Mouse (Mus musculus) ovary, postnatal 36 days (tissue): Measurements from ENCODE around the gene Ndufaf2.

Experiments
- DNase-seq: peaks from one replicate; pipeline ENCODE4 v3.0.0; 2022; ENCODE audit warnings: low spot score, mixed read lengths

The Ndufaf2 gene

DNA sequence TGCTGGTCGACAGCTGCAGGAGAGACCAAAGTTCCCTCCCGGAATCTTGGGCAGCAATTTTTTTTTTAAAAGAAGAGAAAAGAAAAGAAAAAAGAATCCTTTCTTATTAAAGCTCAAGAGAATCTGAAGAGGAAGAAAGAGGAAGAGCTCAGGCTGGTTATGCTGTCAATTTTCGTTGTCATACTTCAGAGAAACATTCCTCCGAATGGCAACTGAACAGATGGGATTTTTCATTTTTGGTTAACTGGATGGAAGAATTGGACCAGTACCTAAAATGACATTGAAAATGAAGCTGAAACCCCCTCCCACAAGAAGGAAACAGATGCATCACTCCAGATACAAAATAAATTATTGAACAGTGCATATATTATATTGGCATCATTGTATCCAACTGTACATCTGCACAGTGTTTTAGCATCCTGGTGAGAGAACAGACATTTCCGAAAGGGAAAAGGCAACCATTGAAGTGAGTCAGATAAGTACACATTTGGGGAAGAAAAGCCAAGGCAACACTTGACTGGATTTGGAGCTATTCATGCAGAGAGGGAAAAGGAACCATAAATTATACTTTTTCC is 19.9 kb downstream of the Ndufaf2 start:
- no peak for DNase-seq

DNA sequence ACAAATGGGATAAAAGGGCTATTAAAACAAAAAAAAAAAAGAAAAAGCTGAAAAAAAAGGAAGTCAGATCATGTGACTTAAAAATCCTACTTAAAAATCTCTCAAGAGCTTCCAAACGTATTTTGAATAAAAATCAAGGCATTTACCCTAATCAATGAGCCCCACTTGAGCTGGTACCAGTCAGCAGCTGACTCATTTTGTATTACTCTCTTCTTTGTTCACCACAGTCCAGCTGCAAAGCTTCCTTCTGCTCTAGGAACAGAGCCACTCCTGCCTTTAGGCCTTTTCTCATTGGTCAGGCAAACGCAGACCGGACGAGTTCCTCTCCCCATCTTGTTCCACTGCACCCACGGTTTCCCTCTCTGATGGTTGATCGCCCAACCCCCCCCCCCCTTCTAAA is 22.8 kb downstream of the Ndufaf2 start:
- no peak for DNase-seq

DNA sequence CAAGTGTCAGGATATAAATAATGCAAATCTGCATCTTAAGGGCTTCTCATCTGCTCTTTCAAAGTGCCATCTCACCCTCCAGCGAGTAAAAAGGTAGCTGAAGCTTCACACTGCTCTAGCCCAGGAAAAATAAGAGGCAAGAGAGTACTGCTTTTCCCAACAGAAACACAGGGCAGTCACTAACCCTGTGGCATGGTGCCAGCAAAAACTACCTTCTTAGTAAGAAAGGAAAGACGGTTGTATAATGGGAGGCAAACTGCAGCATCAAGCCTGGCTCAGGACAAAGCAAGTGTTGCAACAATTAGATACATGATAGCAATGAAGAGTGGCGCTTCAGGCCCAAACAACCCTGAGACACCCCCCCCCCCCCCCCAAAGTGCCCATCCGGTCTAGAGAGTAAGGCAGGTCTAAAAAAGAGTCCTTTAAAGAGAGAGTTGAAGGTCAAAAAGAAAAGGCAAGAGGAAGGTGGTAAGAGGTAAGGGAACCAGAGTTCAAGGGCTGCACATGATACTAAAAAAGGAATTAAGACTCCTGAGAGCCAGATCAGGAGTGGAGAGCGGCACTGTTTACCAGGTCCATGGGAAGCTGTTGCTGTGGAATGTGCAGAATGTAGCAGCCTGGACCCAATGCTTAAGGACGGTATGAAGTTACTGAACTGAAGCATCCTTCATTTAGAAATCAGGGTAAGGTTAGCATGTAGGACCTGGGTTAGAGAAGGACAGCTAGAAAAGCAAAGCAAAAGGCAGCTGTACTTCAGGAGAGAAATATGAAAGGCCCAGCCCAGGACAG is 26.2 kb downstream of the Ndufaf2 start:
- no peak for DNase-seq

DNA sequence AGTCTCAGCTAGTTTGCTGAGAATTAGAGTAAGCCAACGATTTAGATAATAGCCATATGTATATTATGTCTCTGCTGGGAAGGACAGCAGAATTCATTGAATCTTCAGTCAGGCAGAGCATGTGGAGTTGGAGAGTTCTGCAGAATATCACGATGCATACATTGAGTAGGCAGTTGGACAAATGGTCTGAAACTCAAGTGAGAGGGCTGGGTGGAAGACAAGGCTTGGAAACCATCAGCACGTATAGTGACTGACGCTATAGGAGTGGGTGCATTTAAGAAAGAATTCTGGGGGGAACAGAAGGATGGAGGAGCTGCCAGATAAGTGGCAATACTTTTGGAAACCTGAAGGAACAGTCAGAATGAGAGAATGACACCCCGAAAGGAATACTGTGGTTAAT is 27.7 kb downstream of the Ndufaf2 start:
- DNase-seq = no peak

DNA sequence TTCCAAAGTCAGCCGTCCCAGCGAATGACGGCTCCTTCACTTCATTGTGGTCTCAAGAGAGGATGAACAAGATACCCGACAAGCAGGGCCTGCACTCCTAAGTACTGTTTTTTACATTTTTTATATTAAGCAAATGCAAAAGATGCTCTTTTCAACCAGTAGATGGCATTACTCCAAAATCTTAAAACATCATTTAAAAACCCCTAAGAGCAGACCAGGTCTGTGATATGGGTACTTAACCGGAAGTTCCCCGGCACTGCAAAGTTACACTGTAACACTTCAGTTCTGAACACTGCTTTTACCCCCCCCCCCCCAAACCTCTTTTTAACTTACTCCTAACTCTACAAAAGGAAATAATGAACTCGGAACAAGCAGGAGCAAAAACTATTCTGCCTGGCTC is 29.4 kb downstream of the Ndufaf2 start:
- DNase-seq = no peak

DNA sequence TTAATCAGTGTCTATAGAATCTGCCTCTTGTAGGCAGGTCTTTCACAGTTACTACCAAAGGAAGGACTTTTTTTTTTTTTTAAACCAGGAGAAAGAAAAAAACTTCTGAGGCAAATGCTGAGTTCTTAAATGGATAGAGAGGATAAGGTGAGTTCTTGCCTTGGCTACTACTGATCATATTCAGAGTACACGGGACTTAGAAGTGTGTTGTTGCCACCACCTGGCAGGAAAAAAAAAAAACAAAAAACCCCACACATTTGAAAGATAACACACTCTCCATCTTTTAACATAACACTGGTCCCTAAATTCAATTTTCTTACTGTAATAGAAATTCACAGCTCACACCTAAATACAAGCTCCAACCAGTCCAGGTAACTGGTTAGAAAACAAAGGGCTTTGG is 30.5 kb downstream of the Ndufaf2 start:
- DNase-seq = no peak

DNA sequence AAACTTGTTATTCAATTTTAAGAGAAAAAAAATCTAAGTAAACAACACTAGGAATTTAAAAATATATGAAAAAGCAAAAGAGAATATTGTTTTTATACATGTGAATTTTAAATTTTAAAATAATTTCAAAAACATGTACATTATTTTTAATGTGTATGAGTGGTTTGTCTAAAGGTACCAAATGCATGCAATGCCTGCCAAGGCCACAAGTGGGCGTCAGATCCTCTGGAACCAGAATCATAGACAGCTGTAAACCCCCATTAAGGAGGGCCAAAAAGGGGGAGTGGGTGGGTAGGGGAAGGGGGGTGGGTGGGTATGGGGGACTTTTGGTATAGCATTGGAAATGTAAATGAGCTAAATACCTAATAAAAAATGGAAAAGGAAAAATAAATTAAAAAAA is 31.3 kb downstream of the Ndufaf2 start:
- DNase-seq = peak; percentile 17

DNA sequence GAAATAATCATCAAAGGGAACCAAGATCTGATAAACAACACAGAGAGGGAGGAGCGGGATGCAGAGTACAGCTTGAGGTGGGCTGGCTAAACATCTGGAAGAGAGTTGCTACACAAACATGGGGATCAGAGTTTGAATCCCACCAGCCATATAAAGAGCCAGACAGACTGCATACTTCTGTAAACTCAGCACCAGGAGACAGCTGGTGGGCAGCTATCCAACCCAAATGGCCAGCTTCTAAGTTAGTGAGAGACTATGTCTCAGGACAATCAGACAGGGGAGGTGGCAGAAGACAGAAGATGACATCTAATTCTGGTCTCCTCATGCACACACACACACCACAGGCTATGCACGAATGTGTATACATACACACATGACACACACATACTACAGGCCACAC is 32.2 kb downstream of the Ndufaf2 start:
- DNase-seq = no peak

DNA sequence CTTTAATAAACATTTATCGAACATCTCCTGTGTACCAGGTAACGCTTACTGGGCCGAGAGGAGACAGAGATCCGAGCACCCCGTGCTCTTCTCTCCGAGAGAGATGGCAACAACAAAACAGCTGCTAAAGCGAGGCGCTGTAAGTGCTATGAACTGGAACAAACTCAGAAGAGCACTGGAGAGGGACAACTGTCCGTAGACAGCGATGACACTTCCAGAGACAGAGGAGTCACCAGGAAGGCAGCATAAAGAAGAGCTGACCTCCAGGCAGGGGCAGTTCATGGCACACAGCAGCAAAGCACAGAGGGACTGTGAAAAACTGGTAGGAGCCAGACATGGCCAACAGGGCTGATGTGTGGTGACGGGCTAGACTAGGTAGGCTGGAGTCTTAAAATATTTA is 34.3 kb downstream of the Ndufaf2 start:
- DNase-seq = no peak

DNA sequence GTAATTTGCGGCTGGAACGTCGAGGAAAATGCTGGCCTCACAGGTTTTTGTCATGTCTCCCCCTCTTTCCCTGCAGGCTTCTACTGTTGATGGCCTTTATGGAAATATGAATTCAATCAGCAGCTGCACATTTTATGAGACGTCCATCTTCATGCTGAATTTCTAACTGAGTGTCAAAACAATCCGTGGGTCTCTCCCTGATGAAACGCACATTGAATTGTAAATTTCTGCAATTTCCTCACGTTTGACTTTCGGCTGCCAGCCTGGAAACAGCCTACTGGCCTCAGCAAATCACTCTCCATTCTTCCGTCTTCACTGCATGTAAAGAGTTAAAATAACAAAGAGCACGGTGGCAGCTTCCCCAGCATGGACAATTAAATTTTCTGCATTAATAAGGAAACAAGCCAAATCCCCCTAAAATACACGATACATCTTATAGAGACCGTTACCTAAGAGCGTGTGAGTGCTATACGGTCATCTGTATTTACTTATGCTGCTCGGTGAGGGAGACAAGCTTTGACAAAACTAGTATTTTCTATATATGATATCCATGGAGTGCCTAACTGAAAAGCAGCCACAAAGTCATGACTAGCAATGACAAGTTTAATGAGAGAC is 35.2 kb downstream of the Ndufaf2 start:
- DNase-seq = no peak

DNA sequence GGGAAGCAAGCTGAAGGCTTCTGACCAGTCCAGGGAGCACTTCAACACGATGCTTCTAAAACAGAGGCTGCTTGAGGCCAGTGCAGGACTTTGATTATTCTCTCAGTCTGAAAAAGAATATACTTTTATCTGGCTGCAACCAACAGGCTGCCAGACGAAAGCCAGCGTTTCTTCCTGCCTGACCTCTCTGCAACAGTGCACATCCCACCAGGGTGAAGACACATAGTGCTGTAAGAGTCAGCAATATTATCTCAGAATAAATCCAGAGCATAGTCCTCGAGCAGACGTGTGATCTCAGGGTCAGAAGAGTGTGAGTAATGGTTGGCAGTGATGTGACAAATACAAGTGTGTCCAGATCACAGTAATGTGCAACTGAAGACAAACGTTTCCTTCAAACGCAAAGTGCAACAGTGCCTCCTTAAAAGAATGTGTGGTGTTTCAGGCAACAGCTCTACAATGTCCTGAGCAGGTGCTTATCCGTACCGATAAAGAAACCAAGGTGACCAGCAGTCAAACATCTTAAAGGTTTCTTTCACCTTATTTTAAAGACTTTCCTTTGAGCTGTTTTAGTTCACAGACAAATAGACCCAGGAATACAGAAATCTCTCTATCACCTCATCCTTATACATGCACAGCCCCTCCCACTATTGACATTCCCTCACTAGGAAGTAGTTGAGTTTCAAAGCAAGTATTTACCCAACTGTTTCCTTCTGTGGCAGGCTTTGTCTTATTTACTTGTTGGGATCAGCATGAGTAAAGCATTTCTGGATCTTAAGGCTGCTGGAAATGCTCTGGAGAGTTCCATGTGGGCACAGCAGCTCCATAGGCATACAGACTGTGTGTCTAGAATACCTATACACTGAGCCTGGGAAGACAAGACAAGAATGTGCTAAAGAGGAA is 38.8 kb downstream of the Ndufaf2 start:
- no peak for DNase-seq

DNA sequence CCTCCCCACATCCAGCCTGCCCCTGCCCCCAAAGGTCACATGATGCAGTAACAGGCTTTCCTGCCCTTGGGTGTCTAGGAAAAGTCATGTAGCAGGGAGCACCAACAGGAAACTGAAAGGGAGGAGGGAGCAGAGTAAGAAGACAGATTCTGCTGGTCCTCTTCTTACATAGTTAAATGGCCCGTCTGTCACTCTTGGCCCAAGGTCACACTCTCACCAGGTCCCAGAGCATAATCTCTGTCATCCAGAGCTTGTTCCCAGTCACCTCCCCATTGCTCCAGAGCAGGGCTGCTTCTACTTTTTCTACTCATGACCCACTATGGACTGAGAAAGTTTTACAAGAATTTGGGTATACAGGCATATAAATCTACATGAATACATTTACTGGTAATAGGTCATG is 40.2 kb downstream of the Ndufaf2 start:
- DNase-seq = no peak

DNA sequence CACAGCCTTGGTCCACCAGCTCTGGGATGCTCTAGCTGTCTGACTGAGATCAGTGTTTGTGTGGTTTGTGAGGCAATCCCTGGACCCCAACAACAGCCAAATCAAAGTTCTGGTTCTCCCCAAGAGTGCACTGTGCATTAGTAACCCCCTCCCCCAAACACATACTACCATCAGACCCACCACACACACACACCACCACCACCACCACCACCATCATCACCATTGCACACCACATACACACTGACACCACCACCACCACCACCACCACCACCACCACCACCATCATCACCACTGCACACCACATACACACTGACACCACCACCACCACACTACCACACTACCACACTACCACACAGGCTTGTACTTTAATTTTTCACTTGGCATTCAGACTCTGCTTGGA is 40.8 kb downstream of the Ndufaf2 start:
- DNase-seq = no peak

DNA sequence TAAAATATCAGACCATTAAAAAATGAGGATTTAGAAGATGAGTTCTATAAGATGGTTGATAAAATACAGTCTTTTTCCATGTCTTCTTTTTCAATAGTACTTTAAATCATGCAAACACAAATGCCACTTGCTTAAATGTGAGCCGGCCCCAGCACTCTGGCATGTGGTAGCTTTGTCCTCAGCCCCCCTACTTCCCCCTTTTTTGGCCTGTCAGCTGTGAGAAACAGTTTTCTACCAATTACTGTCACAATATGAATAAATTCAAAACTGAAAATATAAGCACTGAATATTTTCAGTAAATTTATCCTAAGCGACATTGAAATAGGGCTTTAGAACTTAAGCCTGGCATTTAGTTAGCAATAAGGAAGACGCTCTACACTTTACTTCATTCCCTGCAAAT is 44.2 kb downstream of the Ndufaf2 start:
- no peak for DNase-seq

DNA sequence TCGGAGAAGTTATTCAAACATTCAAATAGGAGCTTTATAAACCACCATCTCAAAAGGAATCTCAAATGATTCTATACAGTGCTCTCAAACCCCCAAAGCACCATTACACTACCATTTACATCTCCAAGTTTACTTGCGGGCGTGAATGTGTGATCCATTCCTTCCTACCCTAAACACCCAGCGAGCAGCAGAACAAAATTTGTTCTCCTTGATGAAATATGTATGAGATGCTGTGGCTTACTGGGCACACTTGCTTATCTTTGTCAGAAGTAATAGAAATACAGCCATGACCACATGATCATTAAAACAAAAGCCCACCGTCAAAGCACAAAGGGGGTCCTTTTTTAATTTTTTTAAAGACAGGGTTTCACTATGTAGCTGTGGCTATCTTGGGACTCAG is 44.9 kb downstream of the Ndufaf2 start:
- DNase-seq = no peak

DNA sequence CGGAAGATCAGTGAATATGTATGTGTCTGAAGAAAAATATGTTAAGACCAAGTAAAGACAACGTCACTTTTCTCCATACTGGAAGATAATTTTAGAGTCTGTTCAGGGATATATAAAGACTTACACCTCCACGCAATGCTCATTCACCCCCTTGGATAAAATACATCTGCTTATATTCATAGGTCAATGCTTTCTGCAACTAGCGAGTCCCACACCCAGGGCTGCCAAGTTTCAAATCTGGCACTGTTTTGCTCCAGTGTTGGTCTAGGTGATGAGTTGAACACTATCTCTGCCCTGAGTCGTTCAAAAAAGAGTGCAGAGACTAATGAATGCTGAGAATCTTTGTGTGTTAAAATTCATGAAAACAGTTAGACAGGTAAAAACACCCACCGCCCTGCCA is 47.5 kb downstream of the Ndufaf2 start:
- no peak for DNase-seq

DNA sequence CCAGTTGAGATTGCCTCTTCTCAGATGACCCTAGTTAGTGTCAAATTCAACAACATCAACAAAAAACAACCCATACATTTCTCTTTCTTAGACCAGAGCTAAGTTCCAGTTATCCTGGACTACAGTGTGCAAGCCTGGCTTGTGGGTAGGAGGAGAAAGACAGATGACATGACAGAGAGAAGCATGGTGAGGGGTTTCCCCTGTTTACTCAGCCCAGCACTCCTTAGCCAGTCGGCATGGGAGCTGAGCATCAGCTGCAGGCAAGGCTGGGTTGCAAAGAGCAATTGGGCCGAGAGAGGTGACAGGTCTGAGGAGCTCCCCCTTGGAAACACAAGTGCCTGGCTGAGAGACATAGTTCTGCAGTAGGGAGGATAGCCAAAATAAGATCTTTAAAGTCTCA is 57.7 kb downstream of the Ndufaf2 start:
- DNase-seq = no peak

DNA sequence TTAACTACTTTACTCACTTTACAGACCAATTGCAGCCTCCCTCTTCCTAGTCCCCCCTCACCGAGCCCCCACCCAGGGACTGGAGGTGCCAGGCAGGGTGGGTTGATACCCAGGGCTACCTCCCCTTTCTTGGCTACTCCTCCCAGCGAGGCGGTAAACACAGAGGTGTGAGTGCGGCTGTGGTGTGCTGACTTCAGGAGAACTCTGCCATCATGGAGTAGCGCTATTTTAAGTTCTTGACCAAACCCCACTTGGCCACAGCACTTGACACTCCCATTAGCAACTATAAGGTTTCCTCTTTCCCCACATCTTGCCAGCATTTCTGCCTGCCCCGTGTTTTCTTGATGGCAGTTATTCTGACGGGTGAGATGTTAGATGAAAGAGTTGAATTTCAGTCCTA is 62.0 kb downstream of the Ndufaf2 start:
- no peak for DNase-seq

DNA sequence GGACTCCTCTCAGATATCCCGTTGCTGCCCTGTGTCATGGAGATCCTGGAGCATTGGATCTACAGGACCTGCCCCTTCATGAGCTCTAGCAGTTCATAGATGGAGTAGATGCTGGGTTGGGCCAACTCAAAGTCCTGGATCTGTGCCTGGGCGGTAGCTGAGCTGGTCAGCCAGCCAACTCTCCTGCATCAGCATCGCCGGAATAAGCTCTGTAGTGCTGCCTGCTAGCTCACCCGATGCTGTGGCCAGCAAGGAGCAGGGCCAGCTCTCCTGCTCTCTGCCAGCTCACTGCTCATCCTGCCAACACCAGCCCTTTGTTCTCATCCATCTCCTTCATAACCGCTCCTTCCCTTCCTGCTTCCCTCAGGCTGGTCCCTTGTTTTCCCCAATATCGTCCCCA is 62.8 kb downstream of the Ndufaf2 start:
- DNase-seq = peak; percentile 7

DNA sequence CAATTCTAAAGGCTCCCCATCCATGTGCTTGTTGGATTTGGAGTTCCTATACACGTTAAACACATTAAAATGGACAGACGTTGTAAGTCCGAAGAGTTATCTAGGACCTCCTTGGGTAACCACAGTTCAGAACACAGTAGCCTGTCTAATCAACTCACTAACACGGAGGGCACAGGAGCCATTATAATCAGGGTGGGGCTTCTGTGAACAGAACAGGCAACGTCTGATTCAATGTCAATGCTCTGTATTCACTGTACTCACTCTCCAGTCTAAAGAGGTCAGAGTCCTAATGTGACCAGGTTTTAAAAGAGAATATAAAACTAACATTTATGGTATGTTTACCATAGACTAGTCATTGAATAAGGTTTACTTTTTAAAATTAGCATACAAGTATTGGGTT is 63.7 kb downstream of the Ndufaf2 start:
- no peak for DNase-seq

DNA sequence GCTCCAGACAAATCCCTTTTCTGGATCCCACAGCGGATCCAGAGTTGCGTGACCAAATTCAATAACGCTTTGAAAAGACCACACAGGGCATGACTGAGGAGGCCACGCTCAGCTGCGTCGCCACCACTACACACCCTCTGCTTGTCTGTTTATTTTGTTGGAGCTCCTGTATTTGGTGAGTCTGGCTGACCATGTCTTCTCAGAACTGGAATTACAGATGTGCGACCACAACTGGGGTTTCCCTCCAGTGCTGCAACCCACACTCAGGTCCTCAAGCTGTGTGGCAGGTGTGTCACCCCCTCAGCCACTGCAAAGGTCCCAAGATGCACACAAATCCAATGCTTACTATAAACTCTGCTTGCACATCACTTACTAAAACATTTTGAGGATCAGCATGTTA is 66.1 kb downstream of the Ndufaf2 start:
- DNase-seq = no peak

DNA sequence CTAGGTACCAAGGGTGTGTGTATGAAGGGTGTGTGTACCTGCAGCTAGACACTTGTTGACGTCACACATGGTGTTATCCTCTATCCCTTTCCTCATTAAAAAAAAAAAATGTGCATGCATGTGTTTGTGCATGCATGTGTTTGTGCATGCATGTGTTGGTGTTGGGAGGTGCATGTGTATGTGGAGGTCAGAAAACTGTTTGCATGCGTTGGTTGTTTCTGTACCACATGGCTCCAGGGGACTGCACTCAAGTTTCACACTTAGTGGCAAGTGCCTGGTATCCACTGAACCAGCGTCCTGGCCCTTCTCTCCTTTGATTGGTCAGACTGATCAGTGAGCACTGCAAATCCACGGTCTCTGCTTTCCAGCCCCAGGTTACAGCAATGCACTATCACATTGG is 71.7 kb downstream of the Ndufaf2 start:
- no peak for DNase-seq

DNA sequence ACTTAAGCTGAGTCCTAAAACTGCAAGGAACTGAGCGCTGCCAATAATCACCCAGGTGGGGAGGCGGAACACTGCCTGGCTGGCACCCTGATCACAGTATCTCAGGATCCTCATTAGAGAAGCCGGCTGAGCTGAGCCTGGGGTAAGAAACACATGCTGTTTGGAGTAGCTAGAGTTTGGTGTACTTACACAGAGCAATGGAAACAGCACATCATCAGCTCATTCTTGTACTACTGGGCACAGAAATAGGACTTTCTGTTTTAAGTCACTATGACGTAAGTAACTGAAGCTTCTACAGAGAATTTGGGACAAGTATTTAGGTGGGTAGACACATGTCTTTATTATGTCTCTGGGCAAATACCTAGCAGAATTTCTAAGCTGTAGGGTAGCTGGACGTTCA is 72.4 kb downstream of the Ndufaf2 start:
- DNase-seq = no peak
